Mouse (Mus musculus) limb, embryonic 14.5 days (tissue): Measurements from ENCODE around the gene Ly6g6e. TPM values are rescaled to one million over a fixed set of nuclear protein-coding genes. Genes with fewer than 3 reads are reported as not detected.

Experiments
- ATAC-seq: fragments of 200-750 bp; cut with Nextera tagmentation; 2 replicates; pipeline ENCODE4 v1.8.0; 2017; ENCODE audit warnings: low read depth, moderate number of reproducible peaks, moderate TSS enrichment; ENCODE audit not compliant: low FRiP score
- DNase-seq: peaks from one replicate; pipeline ENCODE4 v3.0.0-alpha.2; 2015; ENCODE audit warnings: low spot score
- H3K27ac ChIP-seq: fragments of 300-500 bp; sonication (generic); replicated peaks from 2 replicates; pipeline ENCODE4 v1.5.1; 2014; ENCODE audit warnings: low read depth, mild to moderate bottlenecking, low read length, moderate library complexity, mixed read lengths
- H3K27me3 ChIP-seq: fragments of 300-500 bp; sonication (generic); 2 replicates; pipeline ENCODE4 v1.6.1; 2014; ENCODE audit warnings: low read length, mixed read lengths; ENCODE audit not compliant: control insufficient read depth, insufficient read depth
- H3K36me3 ChIP-seq: fragments of 300-500 bp; sonication (generic); 2 replicates; pipeline ENCODE4 v1.6.1; 2014; ENCODE audit warnings: mild to moderate bottlenecking, low read length, moderate library complexity, mixed read lengths; ENCODE audit not compliant: control insufficient read depth, insufficient read depth
- H3K4me1 ChIP-seq: fragments of 300-500 bp; sonication (generic); 2 replicates; pipeline ENCODE4 v1.6.1; 2014; ENCODE audit warnings: antibody characterized with exemption, low read length, mixed read lengths; ENCODE audit not compliant: control insufficient read depth, insufficient read depth
- H3K4me2 ChIP-seq: fragments of 300-500 bp; sonication (generic); replicated peaks from 2 replicates; pipeline ENCODE4 v1.6.1; 2014; ENCODE audit warnings: low read depth, mild to moderate bottlenecking, low read length, moderate library complexity; ENCODE audit not compliant: severe bottlenecking
- H3K4me3 ChIP-seq: fragments of 300-500 bp; sonication (generic); replicated peaks from 2 replicates; pipeline ENCODE4 v1.5.1; 2014; ENCODE audit warnings: low read length
- H3K9ac ChIP-seq: fragments of 300-500 bp; sonication (generic); 2 replicates; pipeline ENCODE4 v1.6.1; 2014; ENCODE audit warnings: mild to moderate bottlenecking, low read depth, low read length, moderate library complexity; ENCODE audit not compliant: severe bottlenecking
- H3K9me3 ChIP-seq: fragments of 300-500 bp; sonication (generic); 2 replicates; pipeline ENCODE4 v1.6.1; 2016; ENCODE audit warnings: low read length; ENCODE audit not compliant: control insufficient read depth
- POLR2A ChIP-seq: fragments of 200-500 bp; IDR thresholded peaks from 2 replicates; pipeline ENCODE4 v1.8.0; 2012; ENCODE audit warnings: inconsistent platforms, mild to moderate bottlenecking, moderate library complexity, borderline replicate concordance; ENCODE audit not compliant: insufficient read depth, insufficient read length; ENCODE audit errors: extremely low read depth
- WGBS: fragments of 180-500 bp; shearing (Covaris S2); extraction: QIAGEN DNeasy Blood & Tissue Kit; methylation state at CpG from one replicate; pipeline ENCODE4 v1.1.7; 2014; 5-methylcytosine and 5-hydroxymethylcytosine counted together
- polyA plus RNA-seq, 2 experiments: library from polyadenylated mRNA; depleted of rRNA in 1 of 2; stranded (reverse) in 1 of 2; unstranded in 1 of 2; fragments of >200 nt; fragmentation: Nextera tagmentation in 1 of 2; extraction: Ambion mirVana in 1 of 2; gene quantifications; 2 replicates each; pipeline versions ENCODE4 v1.2.1 to v1.2.3; 2012 to 2014

The Ly6g6e gene
- polyA plus RNA-seq, 2 experiments: 14.8 to 28.4 TPM

GRCm38 (mm10) chr17:35088151-35088550 lies 11.4 kb downstream of the Ly6g6e start:
- WGBS: 48% methylated on average over 2 of the region's 2 CpGs
- peaks cover 9% of the 10 kb centered on the region for H3K4me1 ChIP-seq
- no peak for TF ChIP-seq POLR2A
- no peak overlapping the region for H3K4me2 ChIP-seq
- H3K9me3 ChIP-seq: no peaks in the 10 kb centered on the region
- H3K4me3 ChIP-seq: no peak overlapping the region
- no peak overlapping the region for H3K27ac ChIP-seq
- no peaks in the 10 kb centered on the region for H3K27me3 ChIP-seq
- ATAC-seq: no peak
- no peak for DNase-seq
- no peak overlapping the region for H3K9ac ChIP-seq
- peaks cover 25% of the 10 kb centered on the region for H3K36me3 ChIP-seq

- peak within 1 kb of the TSS; percentile 69 for H3K4me3 ChIP-seq
- WGBS: 3% methylated on average over 62 of the region's 67 CpGs
- H3K4me2 ChIP-seq: peak within 1 kb of the TSS; percentile 64
- H3K27ac ChIP-seq: peak within 1 kb of the TSS; percentile 97
- ATAC-seq (peak; percentile 98), DNase-seq (peak; percentile 91)
- H3K9ac ChIP-seq: peak within 1 kb of the TSS; percentile 92
- H3K9me3 ChIP-seq: no peaks in the 10 kb centered on the region
- H3K4me1 ChIP-seq: peaks cover 9% of the 10 kb centered on the region
- H3K27me3 ChIP-seq: no peaks in the 10 kb centered on the region
- no peak for TF ChIP-seq POLR2A
- peaks cover 33% of the 10 kb centered on the region for H3K36me3 ChIP-seq
Observed at GRCm38 (mm10) chr17:35088825-35089644, 12.3 kb downstream of the Ly6g6e start, which contains the start of gene Abhd16a. Abhd16a (plus strand) TSS chr17:35089263.

- Histone ChIP-seq H3K4me1 (peaks cover 9% of the 10 kb centered on the region), H3K27ac (peak overlapping the region; percentile 97; the same call in 1 of the 2 replicates), H3K9ac (peak overlapping the region; percentile 92), H3K36me3 (peaks cover 46% of the 10 kb centered on the region), H3K4me2 (peak overlapping the region; percentile 64), H3K9me3 (no peaks in the 10 kb centered on the region), H3K27me3 (no peaks in the 10 kb centered on the region), H3K4me3 (peak overlapping the region; percentile 69)
- WGBS: 59% methylated on average over 8 of the region's 8 CpGs
- ATAC-seq (no peak), DNase-seq (no peak)
- no peak for TF ChIP-seq POLR2A
Observed at GRCm38 (mm10) chr17:35090166-35090932, 13.6 kb downstream of the Ly6g6e start.

- ATAC-seq: no peak
- no peak overlapping the region for H3K4me3 ChIP-seq
- H3K27ac ChIP-seq: no peak overlapping the region
- TF ChIP-seq POLR2A: no peak
- 88% methylated on average over 14 of the region's 14 CpGs for WGBS
- DNase-seq: no peak
- no peak overlapping the region for H3K4me2 ChIP-seq
- no peak overlapping the region for H3K9ac ChIP-seq
- peaks cover 67% of the 10 kb centered on the region for H3K36me3 ChIP-seq
- no peaks in the 10 kb centered on the region for H3K27me3 ChIP-seq
- peaks cover 9% of the 10 kb centered on the region for H3K4me1 ChIP-seq
- H3K9me3 ChIP-seq: no peaks in the 10 kb centered on the region
Observed at GRCm38 (mm10) chr17:35092403-35093198, 15.9 kb downstream of the Ly6g6e start.
